In the genomic region with DNA sequence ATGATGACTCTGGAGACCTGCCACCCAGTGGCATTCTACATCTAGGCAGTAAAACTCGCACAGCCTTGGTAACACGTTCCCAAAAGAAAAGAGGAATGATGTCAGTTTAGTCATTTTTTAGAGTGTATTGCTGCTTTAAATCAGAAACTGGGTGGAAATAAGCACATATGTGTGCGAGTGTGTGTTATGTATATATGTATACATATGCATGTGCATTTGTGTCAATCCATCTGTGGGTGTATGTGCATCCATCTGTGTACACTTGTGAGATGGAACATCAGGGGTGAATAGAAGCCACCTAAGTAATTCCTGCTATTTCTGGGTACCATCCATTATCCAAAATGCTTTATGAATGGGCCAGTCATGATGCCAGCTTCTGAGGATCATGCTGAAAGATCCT, we compare ENCODE assay signal across 24 mouse cellular contexts.
DNase-seq lines count a peak whose midpoint lies in the region; ATAC-seq and TF ChIP-seq lines count a peak whose summit lies in the region.
"Had no signal": no experiment of that assay in that cellular context is flagged by ENCODE, and none has a peak within 500 bp of the region (broad histone marks: within the 10 kb centered on the region; RNA-seq: fewer than 3 reads in every experiment).

No protein-coding gene starts in this region.

- no peak overlapping the region for H3K27ac ChIP-seq in forebrain, embryonic 14.5 days (ENCODE audit: low read depth, low read length)
- H3K27ac ChIP-seq in forebrain, embryonic 12.5 days: no peak overlapping the region
- H3K27ac ChIP-seq in layer of hippocampus, adult 2 months: no peak overlapping the region
- H3K27ac ChIP-seq in forebrain, postnatal 0 days (ENCODE audit: low read depth, low read length): no peak overlapping the region
- H3K27ac ChIP-seq: embryonic facial prominence, embryonic 13.5 days; gastrocnemius, adult 2 months; hindbrain, embryonic 13.5 days; intestine, embryonic 15.5 days had no signal

- H3K36me3 ChIP-seq in forebrain, embryonic 14.5 days (ENCODE audit: control insufficient read depth, insufficient read depth, low read length): no peaks in the 10 kb centered on the region
- no peaks in the 10 kb centered on the region for H3K36me3 ChIP-seq in forebrain, embryonic 12.5 days (replicated peaks)
- H3K36me3 ChIP-seq in forebrain, postnatal 0 days (ENCODE audit: insufficient read depth): no peaks in the 10 kb centered on the region
- H3K36me3 ChIP-seq: embryonic facial prominence, embryonic 13.5 days; G1E; hindbrain, embryonic 13.5 days; intestine, embryonic 15.5 days had no signal

- H3K4me3 ChIP-seq in forebrain, embryonic 14.5 days (ENCODE audit: low read depth, low read length): no peak overlapping the region
- H3K4me3 ChIP-seq in forebrain, embryonic 12.5 days (replicated peaks): no peak overlapping the region
- no peak overlapping the region for H3K4me3 ChIP-seq in layer of hippocampus, adult 2 months
- H3K4me3 ChIP-seq in forebrain, postnatal 0 days (ENCODE audit: low read depth, low read length): no peak overlapping the region
- H3K4me3 ChIP-seq: embryonic facial prominence, embryonic 13.5 days; gastrocnemius, adult 2 months; hindbrain, embryonic 13.5 days; intestine, embryonic 15.5 days had no signal

- no peak for ATAC-seq in forebrain, embryonic 14.5 days
- ATAC-seq in forebrain, embryonic 12.5 days (ENCODE audit: low FRiP score): no peak
- ATAC-seq in forebrain, postnatal 0 days: peak; percentile 90
- ATAC-seq in erythroblast, adult 5-6 weeks (replicated peaks; ENCODE audit: low FRiP score, poor library complexity, severe bottlenecking): no peak
- ATAC-seq: hindbrain, embryonic 16.5 days; intestine, embryonic 15.5 days had no signal

- H3K4me1 ChIP-seq in forebrain, embryonic 14.5 days (ENCODE audit: control insufficient read depth, insufficient read depth, low read length): no peaks in the 10 kb centered on the region
- H3K4me1 ChIP-seq in forebrain, embryonic 12.5 days: no peaks in the 10 kb centered on the region
- no peaks in the 10 kb centered on the region for H3K4me1 ChIP-seq in forebrain, postnatal 0 days (ENCODE audit: insufficient read depth)
- H3K4me1 ChIP-seq: embryonic facial prominence, embryonic 13.5 days; hindbrain, embryonic 13.5 days; intestine, embryonic 15.5 days had no signal

- 88% methylated on average over 3 of the region's 3 CpGs for WGBS in forebrain, embryonic 14.5 days
- WGBS in forebrain, embryonic 12.5 days: 87% methylated on average over 3 of the region's 3 CpGs
- 67% methylated on average over 3 of the region's 3 CpGs for WGBS in forebrain, postnatal 0 days

- H3K27me3 ChIP-seq in forebrain, embryonic 14.5 days (replicated peaks; ENCODE audit: control insufficient read depth, insufficient read depth, low read length): no peaks in the 10 kb centered on the region
- no peaks in the 10 kb centered on the region for H3K27me3 ChIP-seq in forebrain, embryonic 12.5 days
- no peaks in the 10 kb centered on the region for H3K27me3 ChIP-seq in forebrain, postnatal 0 days (ENCODE audit: insufficient read depth, low read length)
- H3K27me3 ChIP-seq: CH12.LX; embryonic facial prominence, embryonic 13.5 days; hindbrain, embryonic 13.5 days; intestine, embryonic 15.5 days had no signal

- peak; percentile 20; the same call in 1 of the 2 replicates for TF ChIP-seq CTCF in layer of hippocampus, adult 2 months (conservative IDR thresholded peaks at IDR 0.05)
- TF ChIP-seq CTCF in forebrain, postnatal 0 days (IDR thresholded peaks at IDR 0.05; ENCODE audit: low read depth): no peak

- no peak overlapping the region for H3K4me2 ChIP-seq in forebrain, embryonic 14.5 days (ENCODE audit: low read length)
- H3K4me2 ChIP-seq in forebrain, embryonic 12.5 days: no peak overlapping the region
- no peak overlapping the region for H3K4me2 ChIP-seq in forebrain, postnatal 0 days (ENCODE audit: low read depth)
- H3K4me2 ChIP-seq: embryonic facial prominence, embryonic 13.5 days; heart, embryonic 11.5 days; hindbrain, embryonic 13.5 days; intestine, embryonic 15.5 days had no signal

- H3K9me3 ChIP-seq in forebrain, embryonic 14.5 days (replicated peaks; ENCODE audit: control insufficient read depth, low read length): no peaks in the 10 kb centered on the region
- no peaks in the 10 kb centered on the region for H3K9me3 ChIP-seq in forebrain, embryonic 12.5 days
- H3K9me3 ChIP-seq in forebrain, postnatal 0 days (ENCODE audit: low read length): no peaks in the 10 kb centered on the region
- H3K9me3 ChIP-seq: embryonic facial prominence, embryonic 13.5 days; hindbrain, embryonic 13.5 days; intestine, embryonic 15.5 days had no signal

- peak; percentile 33 for DNase-seq in forebrain, embryonic 14.5 days (ENCODE audit: low spot score)
- DNase-seq in layer of hippocampus, adult 2 months (ENCODE audit: low spot score in 2 of 2): no peak
- no peak for DNase-seq in layer of hippocampus, adult 18-20 months (ENCODE audit: low spot score in 2 of 2)
- DNase-seq in brain, embryonic 18.5 days (ENCODE audit: low read depth, low spot score): peak; percentile 22
- peak; percentile 61 for DNase-seq in forebrain, postnatal 0 days
- DNase-seq: adrenal gland, adult 2 months; adrenal gland, postnatal 14 days; B cell, adult 2 months; cerebellum, adult 18-20 months; cerebellum, adult 9-10 months; gastrocnemius, adult 2 months; gastrocnemius, postnatal 14 days; heart, adult 11 months; kidney, adult 11 months; kidney, adult 8-10 months had no signal

- H3K9ac ChIP-seq in forebrain, embryonic 14.5 days (ENCODE audit: low read length): no peak overlapping the region
- no peak overlapping the region for H3K9ac ChIP-seq in forebrain, embryonic 12.5 days
- no peak overlapping the region for H3K9ac ChIP-seq in forebrain, postnatal 0 days
- H3K9ac ChIP-seq: embryonic facial prominence, embryonic 13.5 days; hindbrain, embryonic 13.5 days; intestine, embryonic 15.5 days had no signal

Comparison
In these comparisons a context has a peak if more than half of its experiments do, and no peak if none do; other contexts are left out.
1. DNase-seq: peak in forebrain, embryonic 14.5 days (single experiment), brain, embryonic 18.5 days (single experiment) and forebrain, postnatal 0 days (single experiment); none in layer of hippocampus, adult 2 months (0 of 2) and layer of hippocampus, adult 18-20 months (0 of 2).